Mouse (Mus musculus): Measurements from ENCODE around the gene Card6. TPM values are rescaled to one million over a fixed set of nuclear protein-coding genes. Genes with fewer than 3 reads are reported as not detected.

Card6 gene
- total and polyA plus RNA-seq, 2 experiments, result 2.5 to 7.5 TPM

- H3K4me3 ChIP-seq (ENCODE audit: insufficient read depth, low read depth, low read length), result no peak overlapping the region
- no peak for TF ChIP-seq CTCF (IDR thresholded peaks at IDR 0.05; ENCODE audit: low read depth, low read length)
- TF ChIP-seq POLR2A (IDR thresholded peaks at IDR 0.05; ENCODE audit: extremely low read depth, insufficient read depth, low read length), result no peak
- no peaks in the 10 kb centered on the region for H3K27me3 ChIP-seq (ENCODE audit: control insufficient read depth, insufficient read depth, low read length)
- no peak overlapping the region for H3K9ac ChIP-seq (ENCODE audit: low read depth, low read length)
- peaks cover 15% of the 10 kb centered on the region; the same call in 1 of the 2 replicates for H3K79me2 ChIP-seq (ENCODE audit: control insufficient read depth, insufficient read depth, low read length)
- H3K27ac ChIP-seq (replicated peaks; ENCODE audit: insufficient read depth, low read depth, low read length), result no peak overlapping the region
- H3K4me1 ChIP-seq (ENCODE audit: control insufficient read depth, insufficient read depth, low read length), result peaks cover 7% of the 10 kb centered on the region; the same call in 1 of the 2 replicates
- WGBS, result 96% methylated on average over 6 of the region's 6 CpGs
- H3K36me3 ChIP-seq (ENCODE audit: control insufficient read depth, insufficient read depth, low read length), result no peaks in the 10 kb centered on the region
- DNase-seq (ENCODE audit: extremely low read depth, low read depth, low spot score), result no peak
These were observed 43.8 kb upstream of the Card6 start for GRCm38 (mm10) chr15:5152171-5152570.

GRCm38 (mm10) chr15:5149187-5149586, 40.8 kb upstream of the Card6 start:
- no peak overlapping the region for H3K4me3 ChIP-seq (ENCODE audit: insufficient read depth, low read depth, low read length)
- H3K27me3 ChIP-seq (ENCODE audit: control insufficient read depth, insufficient read depth, low read length), result no peaks in the 10 kb centered on the region
- peaks cover 24% of the 10 kb centered on the region; the same call in 1 of the 2 replicates for H3K79me2 ChIP-seq (ENCODE audit: control insufficient read depth, insufficient read depth, low read length)
- TF ChIP-seq CTCF (IDR thresholded peaks at IDR 0.05; ENCODE audit: low read depth, low read length) (no peak), POLR2A (IDR thresholded peaks at IDR 0.05; ENCODE audit: extremely low read depth, insufficient read depth, low read length) (no peak)
- H3K4me1 ChIP-seq (ENCODE audit: control insufficient read depth, insufficient read depth, low read length), result peaks cover 7% of the 10 kb centered on the region
- WGBS, result 79% methylated on average over 4 of the region's 4 CpGs
- no peak overlapping the region for H3K9ac ChIP-seq (ENCODE audit: low read depth, low read length)
- no peak overlapping the region for H3K27ac ChIP-seq (replicated peaks; ENCODE audit: insufficient read depth, low read depth, low read length)
- no peak for DNase-seq (ENCODE audit: extremely low read depth, low read depth, low spot score)
- no peaks in the 10 kb centered on the region for H3K36me3 ChIP-seq (ENCODE audit: control insufficient read depth, insufficient read depth, low read length)

- no peak overlapping the region for H3K27ac ChIP-seq (replicated peaks; ENCODE audit: insufficient read depth, low read depth, low read length)
- H3K4me3 ChIP-seq (ENCODE audit: insufficient read depth, low read depth, low read length), result no peak overlapping the region
- H3K4me1 ChIP-seq (ENCODE audit: control insufficient read depth, insufficient read depth, low read length), result peaks cover 5% of the 10 kb centered on the region
- H3K9ac ChIP-seq (ENCODE audit: low read depth, low read length), result no peak overlapping the region
- peaks cover 20% of the 10 kb centered on the region; the same call in 1 of the 2 replicates for H3K79me2 ChIP-seq (ENCODE audit: control insufficient read depth, insufficient read depth, low read length)
- 71% methylated on average over 9 of the region's 9 CpGs for WGBS
- H3K27me3 ChIP-seq (ENCODE audit: control insufficient read depth, insufficient read depth, low read length), result no peaks in the 10 kb centered on the region
- TF ChIP-seq POLR2A (IDR thresholded peaks at IDR 0.05; ENCODE audit: extremely low read depth, insufficient read depth, low read length) (no peak), CTCF (IDR thresholded peaks at IDR 0.05; ENCODE audit: low read depth, low read length) (no peak)
- DNase-seq (ENCODE audit: extremely low read depth, low read depth, low spot score), result no peak
- H3K36me3 ChIP-seq (ENCODE audit: control insufficient read depth, insufficient read depth, low read length), result no peaks in the 10 kb centered on the region
These were observed 37.0 kb upstream of the Card6 start for GRCm38 (mm10) chr15:5145196-5145945.

- TF ChIP-seq POLR2A (IDR thresholded peaks at IDR 0.05; ENCODE audit: extremely low read depth, insufficient read depth, low read length) (no peak), CTCF (IDR thresholded peaks at IDR 0.05; ENCODE audit: low read depth, low read length) (peak; percentile 20; the same call in 1 of the 2 replicates)
- H3K27ac ChIP-seq (replicated peaks; ENCODE audit: insufficient read depth, low read depth, low read length), result peak overlapping the region; percentile 47
These were observed 35.9 kb upstream of the Card6 start for GRCm38 (mm10) chr15:5144021-5144778.

GRCm38 (mm10) chr15:5143361-5144020, 35.2 kb upstream of the Card6 start, which contains the start of gene Prkaa1:
Gene Prkaa1 (plus strand): TSS chr15:5143861.
- peak; percentile 37 for DNase-seq (ENCODE audit: extremely low read depth, low read depth, low spot score)
- peaks cover 5% of the 10 kb centered on the region for H3K4me1 ChIP-seq (ENCODE audit: control insufficient read depth, insufficient read depth, low read length)
- no peaks in the 10 kb centered on the region for H3K27me3 ChIP-seq (ENCODE audit: control insufficient read depth, insufficient read depth, low read length)
- no peaks in the 10 kb centered on the region for H3K36me3 ChIP-seq (ENCODE audit: control insufficient read depth, insufficient read depth, low read length)
- TF ChIP-seq POLR2A (IDR thresholded peaks at IDR 0.05; ENCODE audit: extremely low read depth, insufficient read depth, low read length) (peak; percentile 64), CTCF (IDR thresholded peaks at IDR 0.05; ENCODE audit: low read depth, low read length) (peak; percentile 67)
- H3K9ac ChIP-seq (ENCODE audit: low read depth, low read length), result peak within 1 kb of the TSS; percentile 89
- peak within 1 kb of the TSS; percentile 47 for H3K27ac ChIP-seq (replicated peaks; ENCODE audit: insufficient read depth, low read depth, low read length)
- H3K79me2 ChIP-seq (ENCODE audit: control insufficient read depth, insufficient read depth, low read length), result peaks cover 17% of the 10 kb centered on the region; the same call in 1 of the 2 replicates
- WGBS, result under 1% methylated on average over 80 of the region's 80 CpGs
- peak within 1 kb of the TSS; percentile 98 for H3K4me3 ChIP-seq (ENCODE audit: insufficient read depth, low read depth, low read length)

More at GRCm38 (mm10) chr15:5144021-5144778, 35.9 kb upstream of the Card6 start:
- Histone ChIP-seq H3K79me2 (ENCODE audit: control insufficient read depth, insufficient read depth, low read length) (peaks cover 17% of the 10 kb centered on the region; the same call in 1 of the 2 replicates), H3K4me1 (ENCODE audit: control insufficient read depth, insufficient read depth, low read length) (peaks cover 5% of the 10 kb centered on the region), H3K36me3 (ENCODE audit: control insufficient read depth, insufficient read depth, low read length) (no peaks in the 10 kb centered on the region), H3K9ac (ENCODE audit: low read depth, low read length) (peak overlapping the region; percentile 89), H3K4me3 (ENCODE audit: insufficient read depth, low read depth, low read length) (peak overlapping the region; percentile 98), H3K27me3 (ENCODE audit: control insufficient read depth, insufficient read depth, low read length) (no peaks in the 10 kb centered on the region)
- no peak for DNase-seq (ENCODE audit: extremely low read depth, low read depth, low spot score)
- WGBS, result 1% methylated on average over 61 of the region's 61 CpGs
